Mouse (Mus musculus) heart, postnatal 0 days (tissue): ENCODE measurements around the gene Cdrt4. TPM values are rescaled to one million over a fixed set of nuclear protein-coding genes. Genes with fewer than 3 reads are reported as not detected.

Source experiments
- ATAC-seq: fragments of 200-750 bp; cut with Nextera tagmentation; 2 replicates; pipeline ENCODE4 v1.8.0; 2017; ENCODE audit warnings: low read depth, moderate number of reproducible peaks, moderate library complexity; ENCODE audit not compliant: insufficient read depth
- DNase-seq: peaks from one replicate; pipeline ENCODE4 v3.0.0-alpha.2; 2016; ENCODE audit warnings: low spot score
- H3K27ac ChIP-seq: fragments of 300-500 bp; sonication (generic); 2 replicates; pipeline ENCODE4 v1.5.1; 2014; ENCODE audit warnings: low read depth, mild to moderate bottlenecking
- H3K27me3 ChIP-seq: fragments of 300-500 bp; sonication (generic); 2 replicates; pipeline ENCODE4 v1.6.1; 2014; ENCODE audit warnings: low read length, mixed read lengths; ENCODE audit not compliant: control insufficient read depth, insufficient read depth
- H3K36me3 ChIP-seq: fragments of 300-500 bp; sonication (generic); replicated peaks from 2 replicates; pipeline ENCODE4 v1.6.1; 2014; ENCODE audit warnings: low read length, mixed read lengths; ENCODE audit not compliant: control insufficient read depth, insufficient read depth
- H3K4me1 ChIP-seq: fragments of 300-500 bp; sonication (generic); 2 replicates; pipeline ENCODE4 v1.6.1; 2014; ENCODE audit warnings: antibody characterized with exemption; ENCODE audit not compliant: control insufficient read depth, insufficient read depth
- H3K4me2 ChIP-seq: fragments of 300-500 bp; sonication (generic); 2 replicates; pipeline ENCODE4 v1.6.1; 2014; ENCODE audit warnings: low read depth, mild to moderate bottlenecking, low read length, moderate library complexity
- H3K4me3 ChIP-seq: fragments of 300-500 bp; sonication (generic); 2 replicates; pipeline ENCODE4 v1.5.1; 2014; ENCODE audit warnings: low read depth, low read length
- H3K9ac ChIP-seq: fragments of 300-500 bp; sonication (generic); replicated peaks from 2 replicates; pipeline ENCODE4 v1.6.1; 2014; ENCODE audit warnings: low read depth, low read length, mixed read lengths
- H3K9me3 ChIP-seq: fragments of 300-500 bp; sonication (generic); replicated peaks from 2 replicates; pipeline ENCODE4 v1.6.1; 2016; ENCODE audit warnings: low read length; ENCODE audit not compliant: control insufficient read depth
- CTCF ChIP-seq: IDR thresholded peaks from 2 replicates; pipeline ENCODE4 v1.5.1; 2016; ENCODE audit warnings: antibody characterized with exemption, control low read depth, low read depth
- EP300 ChIP-seq: IDR thresholded peaks from 2 replicates; pipeline ENCODE4 v1.6.1; 2016; ENCODE audit warnings: antibody characterized with exemption, low read depth
- WGBS: fragments of 180-500 bp; shearing (Covaris S2); extraction: QIAGEN DNeasy Blood & Tissue Kit; methylation state at CpG from one replicate; pipeline ENCODE4 v1.1.7; 2014; 5-methylcytosine and 5-hydroxymethylcytosine counted together
- polyA plus RNA-seq: library from polyadenylated mRNA; unstranded; fragments of >200 nt; fragmentation: Nextera tagmentation; extraction: Ambion mirVana; gene quantifications from 2 replicates; pipeline ENCODE4 v1.2.1, GENCODE M21; 2015
- total RNA-seq: library from RNA; depleted of rRNA; stranded (reverse); fragments of >200 nt; gene quantifications from 2 replicates; pipeline ENCODE4 v1.2.3, GENCODE M21; 2014; ENCODE audit warnings: low replicate concordance

Gene Cdrt4
- total and polyA plus RNA-seq, 2 experiments from 2014 or later, result 0.16 TPM; not detected in 1

- no peak overlapping the region for H3K27ac ChIP-seq
- H3K36me3 ChIP-seq, result no peaks in the 10 kb centered on the region
- 88% methylated on average over 9 of the region's 9 CpGs for WGBS
- no peak overlapping the region for H3K4me3 ChIP-seq
- H3K9me3 ChIP-seq, result no peaks in the 10 kb centered on the region
- peak; percentile 20; the same call in 1 of the 2 replicates for TF ChIP-seq CTCF
- no peak for TF ChIP-seq EP300
- H3K9ac ChIP-seq, result no peak overlapping the region
- DNase-seq (no peak), ATAC-seq (no peak)
- no peak overlapping the region for H3K4me2 ChIP-seq
- 0 out of 2 replicates have a peak, but pooled peaks cover 3% of the 10 kb centered on the region for H3K4me1 ChIP-seq
- no peaks in the 10 kb centered on the region for H3K27me3 ChIP-seq
These were observed 17.9 kb upstream of the Cdrt4 start for GRCm38 (mm10) chr11:62933099-62933498.

- ATAC-seq (no peak), DNase-seq (no peak)
- no peak for TF ChIP-seq EP300
- no peak for TF ChIP-seq CTCF
- 67% methylated on average over 11 of the region's 11 CpGs for WGBS
- H3K9me3 ChIP-seq, result no peaks in the 10 kb centered on the region
- H3K4me1 ChIP-seq, result 0 out of 2 replicates have a peak, but pooled peaks cover 2% of the 10 kb centered on the region
- no peak overlapping the region for H3K27ac ChIP-seq
- H3K4me3 ChIP-seq, result no peak overlapping the region
- no peak overlapping the region for H3K4me2 ChIP-seq
- H3K27me3 ChIP-seq, result no peaks in the 10 kb centered on the region
- no peak overlapping the region for H3K9ac ChIP-seq
- no peaks in the 10 kb centered on the region for H3K36me3 ChIP-seq
These were observed 16.0 kb upstream of the Cdrt4 start for GRCm38 (mm10) chr11:62934795-62935514.

- DNase-seq (no peak), ATAC-seq (no peak)
These were observed 13.0 kb upstream of the Cdrt4 start for GRCm38 (mm10) chr11:62937986-62938385.

DNA sequence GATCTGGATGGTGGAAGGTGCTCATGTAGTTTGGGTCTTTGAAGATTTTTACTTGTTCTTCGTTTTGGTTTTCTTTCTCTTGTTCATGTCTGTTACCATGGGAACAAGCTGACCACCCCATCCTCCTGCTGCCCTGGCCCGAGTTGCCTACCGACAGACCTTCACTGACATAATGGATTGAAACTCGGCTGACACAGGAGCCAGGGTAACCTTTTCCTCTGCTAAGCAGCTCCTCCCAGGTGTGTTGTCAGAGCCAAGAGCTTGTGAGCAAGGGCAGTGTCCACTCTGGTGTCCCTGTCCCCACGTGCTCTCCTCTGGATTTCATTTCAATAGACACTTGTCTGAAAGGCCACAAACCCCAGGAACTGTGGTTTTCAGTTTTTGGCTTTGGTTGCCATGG lies 12.1 kb upstream of the Cdrt4 start:
- DNase-seq (no peak), ATAC-seq (no peak)
- no peaks in the 10 kb centered on the region for H3K9me3 ChIP-seq
- H3K36me3 ChIP-seq, result no peaks in the 10 kb centered on the region
- H3K27me3 ChIP-seq, result no peaks in the 10 kb centered on the region
- H3K9ac ChIP-seq, result no peak overlapping the region
- 0 out of 2 replicates have a peak, but pooled peaks cover 5% of the 10 kb centered on the region for H3K4me1 ChIP-seq
- no peak overlapping the region for H3K4me2 ChIP-seq
- no peak overlapping the region for H3K27ac ChIP-seq
- no peak overlapping the region for H3K4me3 ChIP-seq
- TF ChIP-seq CTCF (no peak), EP300 (no peak)
- WGBS, result 77% methylated on average over 5 of the region's 5 CpGs

More at GRCm38 (mm10) chr11:62937986-62938385, 13.0 kb upstream of the Cdrt4 start:
- Histone ChIP-seq H3K27ac (no peak overlapping the region), H3K4me1 (0 out of 2 replicates have a peak, but pooled peaks cover 5% of the 10 kb centered on the region), H3K4me3 (no peak overlapping the region), H3K27me3 (no peaks in the 10 kb centered on the region), H3K9me3 (no peaks in the 10 kb centered on the region), H3K4me2 (no peak overlapping the region), H3K9ac (no peak overlapping the region), H3K36me3 (no peaks in the 10 kb centered on the region)
- no peak for TF ChIP-seq CTCF
- WGBS, result 59% methylated on average over 6 of the region's 6 CpGs

DNA sequence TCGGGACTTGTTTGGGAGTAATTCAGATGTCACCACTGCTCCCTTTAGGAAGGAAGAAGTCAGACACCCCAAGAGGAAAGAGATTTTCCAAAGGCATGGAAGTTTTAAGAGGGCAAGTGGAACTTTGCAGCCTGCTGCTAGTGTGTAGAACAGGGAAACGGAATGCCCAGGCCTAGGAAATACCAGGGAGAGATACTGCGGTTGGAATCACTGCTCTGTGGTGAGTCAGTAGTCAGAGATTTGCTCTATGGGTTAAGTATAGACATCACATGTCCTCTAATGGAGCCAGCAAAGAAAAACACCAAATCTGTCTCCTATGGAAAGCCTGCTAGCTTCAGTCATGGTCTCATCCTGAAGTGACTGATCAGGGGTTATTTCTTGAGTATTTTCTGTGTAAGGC lies 10.8 kb upstream of the Cdrt4 start:
- no peak for DNase-seq
- Histone ChIP-seq H3K9me3 (no peaks in the 10 kb centered on the region), H3K27me3 (no peaks in the 10 kb centered on the region), H3K9ac (no peak overlapping the region), H3K27ac (no peak overlapping the region), H3K4me2 (no peak overlapping the region), H3K4me1 (0 out of 2 replicates have a peak, but pooled peaks cover 5% of the 10 kb centered on the region), H3K36me3 (no peaks in the 10 kb centered on the region), H3K4me3 (no peak overlapping the region)
- 38% methylated on average over 3 of the region's 3 CpGs for WGBS
- peak; percentile 69 for ATAC-seq
- TF ChIP-seq CTCF (no peak), EP300 (no peak)

DNA sequence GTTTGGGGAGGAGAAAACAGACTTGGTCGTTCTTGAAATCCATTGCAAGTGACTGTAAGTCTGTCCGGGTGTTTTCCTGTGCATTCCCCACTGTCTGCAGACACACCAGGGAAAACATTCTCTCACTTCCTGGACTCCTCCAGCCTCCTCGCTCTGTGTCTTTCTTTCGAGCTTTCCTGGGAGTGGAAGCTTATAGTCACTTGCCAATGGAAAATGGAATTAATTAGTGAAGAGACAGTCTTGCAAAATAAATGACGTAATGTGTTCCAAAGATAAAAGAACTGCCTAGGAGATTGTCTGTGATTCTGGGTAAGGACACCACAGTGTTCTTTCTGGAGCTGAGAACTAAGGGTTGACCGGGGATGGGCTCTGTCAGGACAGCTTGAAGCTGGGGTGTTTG lies 7.5 kb upstream of the Cdrt4 start:
- WGBS, result 49% methylated on average over 6 of the region's 6 CpGs
- Histone ChIP-seq H3K36me3 (no peaks in the 10 kb centered on the region), H3K27ac (no peak overlapping the region; the same call in 1 of the 2 replicates)

More for the DNA sequence above, 7.5 kb upstream of the Cdrt4 start:
- Histone ChIP-seq H3K27me3 (no peaks in the 10 kb centered on the region), H3K9ac (no peak overlapping the region), H3K4me2 (no peak overlapping the region), H3K4me1 (0 out of 2 replicates have a peak, but pooled peaks cover 5% of the 10 kb centered on the region), H3K4me3 (no peak overlapping the region), H3K9me3 (no peaks in the 10 kb centered on the region)
- TF ChIP-seq EP300 (no peak), CTCF (no peak)
- ATAC-seq, result no peak
- no peak for DNase-seq
